Mouse (Mus musculus): ENCODE measurements around the gene Cdc37. TPM values are rescaled to one million over a fixed set of nuclear protein-coding genes. Genes with fewer than 3 reads are reported as not detected.
A peak's percentile ranks its signal among the peaks of the same experiment; 100 is the strongest.

Cdc37 gene
- polyA plus RNA-seq, 1 experiment: 65.5 TPM

- no peak for DNase-seq
- Histone ChIP-seq H3K4me1 (ENCODE audit: control insufficient read depth, insufficient read depth, low read length) (peaks cover 3% of the 10 kb centered on the region), H3K4me3 (replicated peaks; ENCODE audit: extremely low read depth, low read depth, low read length) (no peak overlapping the region)
- TF ChIP-seq CTCF (IDR thresholded peaks at IDR 0.05; ENCODE audit: insufficient read depth, low read length) (no peak), POLR2A (IDR thresholded peaks at IDR 0.05; ENCODE audit: borderline replicate concordance, extremely low read depth, low read depth, low read length) (no peak)
- 92% methylated on average over 14 of the region's 14 CpGs for WGBS
These were observed 7.9 kb downstream of the Cdc37 start for GRCm38 (mm10) chr9:21141922-21142321.

GRCm38 (mm10) chr9:21138386-21138785 lies 11.4 kb downstream of the Cdc37 start:
- TF ChIP-seq POLR2A (IDR thresholded peaks at IDR 0.05; ENCODE audit: borderline replicate concordance, extremely low read depth, low read depth, low read length) (no peak), CTCF (IDR thresholded peaks at IDR 0.05; ENCODE audit: insufficient read depth, low read length) (no peak)

DNA sequence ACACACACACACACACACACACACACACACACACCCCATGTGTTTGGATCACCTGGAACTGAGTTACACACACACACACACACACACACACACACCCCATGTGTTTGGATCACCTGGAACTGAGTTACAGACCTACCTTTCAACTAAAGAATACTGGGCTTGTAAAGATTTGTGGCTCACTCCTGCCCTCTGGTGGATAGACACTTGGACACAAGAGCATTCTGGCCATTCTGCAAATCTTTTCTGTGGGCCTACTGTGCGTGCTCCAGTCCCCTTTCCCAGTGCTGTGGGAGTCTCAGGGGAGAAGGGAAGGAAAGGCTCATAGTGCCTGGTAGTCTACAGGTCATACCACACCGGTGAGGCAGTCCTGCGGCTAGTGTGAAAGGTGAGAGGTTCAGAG lies 12.6 kb downstream of the Cdc37 start:
- WGBS: 50% methylated on average over 3 of the region's 3 CpGs
- H3K4me3 ChIP-seq (replicated peaks; ENCODE audit: extremely low read depth, low read depth, low read length): no peak overlapping the region
- TF ChIP-seq CTCF (IDR thresholded peaks at IDR 0.05; ENCODE audit: insufficient read depth, low read length) (peak; percentile 49), POLR2A (IDR thresholded peaks at IDR 0.05; ENCODE audit: borderline replicate concordance, extremely low read depth, low read depth, low read length) (no peak)
- DNase-seq: peak; percentile 58
- peaks cover 23% of the 10 kb centered on the region for H3K4me1 ChIP-seq (ENCODE audit: control insufficient read depth, insufficient read depth, low read length)

More at GRCm38 (mm10) chr9:21138386-21138785, 11.4 kb downstream of the Cdc37 start:
- Histone ChIP-seq H3K4me3 (replicated peaks; ENCODE audit: extremely low read depth, low read depth, low read length) (no peak overlapping the region), H3K4me1 (ENCODE audit: control insufficient read depth, insufficient read depth, low read length) (peaks cover 23% of the 10 kb centered on the region)
- WGBS: 52% methylated on average over 4 of the region's 4 CpGs
- no peak for DNase-seq

- no peak for DNase-seq
- 47% methylated on average over 6 of the region's 6 CpGs for WGBS
- peaks cover 23% of the 10 kb centered on the region for H3K4me1 ChIP-seq (ENCODE audit: control insufficient read depth, insufficient read depth, low read length)
- no peak overlapping the region for H3K4me3 ChIP-seq (replicated peaks; ENCODE audit: extremely low read depth, low read depth, low read length)
- TF ChIP-seq POLR2A (IDR thresholded peaks at IDR 0.05; ENCODE audit: borderline replicate concordance, extremely low read depth, low read depth, low read length) (no peak), CTCF (IDR thresholded peaks at IDR 0.05; ENCODE audit: insufficient read depth, low read length) (no peak)
These were observed 13.4 kb downstream of the Cdc37 start for GRCm38 (mm10) chr9:21136401-21136800.

DNA sequence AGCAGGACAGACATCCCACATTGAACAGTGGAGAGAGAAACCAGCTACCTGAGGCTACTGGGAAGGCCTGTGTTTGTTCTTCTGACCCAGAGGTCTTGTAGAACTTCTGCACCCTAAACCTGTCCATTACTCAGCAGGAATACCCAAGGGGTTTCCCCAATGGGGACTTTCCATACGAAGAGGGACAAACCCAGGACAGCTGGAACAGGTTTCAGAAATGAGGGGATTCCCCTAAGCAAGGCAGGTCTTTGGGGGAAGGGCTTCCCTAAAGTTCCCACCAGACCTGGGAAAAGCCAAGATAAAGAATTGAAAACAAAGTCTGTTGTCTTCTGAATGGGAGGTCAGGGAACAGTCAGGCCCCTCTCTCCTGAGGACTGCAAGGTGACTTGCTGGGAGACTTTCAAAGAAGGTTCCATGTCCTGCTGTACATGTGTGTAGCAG lies 13.8 kb downstream of the Cdc37 start:
- TF ChIP-seq CTCF (IDR thresholded peaks at IDR 0.05; ENCODE audit: insufficient read depth, low read length): no peak
- no peak for TF ChIP-seq POLR2A (IDR thresholded peaks at IDR 0.05; ENCODE audit: borderline replicate concordance, extremely low read depth, low read depth, low read length)
- H3K4me1 ChIP-seq (ENCODE audit: control insufficient read depth, insufficient read depth, low read length): peaks cover 23% of the 10 kb centered on the region
- DNase-seq: no peak
- WGBS: 22% methylated on average over 1 of the region's 1 CpGs
- H3K4me3 ChIP-seq (replicated peaks; ENCODE audit: extremely low read depth, low read depth, low read length): no peak overlapping the region

DNA sequence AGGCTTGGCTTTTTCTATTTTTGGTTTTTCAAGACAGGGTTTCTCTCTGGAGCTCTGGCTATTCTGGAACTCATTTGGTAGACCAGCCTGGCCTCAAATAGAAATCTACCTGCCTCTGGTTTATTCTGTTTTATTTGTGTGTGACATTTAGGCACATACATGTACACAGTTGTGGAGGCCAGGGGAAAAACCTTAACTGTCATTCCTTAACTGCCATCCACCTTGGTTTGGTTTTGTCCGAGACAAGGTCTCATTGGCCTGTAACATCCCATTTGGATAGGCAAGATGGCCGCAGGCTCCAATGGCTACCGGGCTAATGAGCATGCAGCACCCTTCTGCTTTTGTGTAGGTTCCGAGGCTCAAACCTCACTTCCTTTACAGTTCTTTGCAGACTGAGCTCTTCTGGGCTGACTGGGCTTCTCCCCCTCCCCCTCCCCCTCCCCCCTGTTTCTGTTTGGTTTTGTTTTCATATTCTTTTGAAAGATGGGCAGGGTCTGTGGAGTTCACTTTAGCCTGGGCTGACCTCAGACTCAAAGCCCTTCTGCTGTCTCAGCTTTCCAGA lies 14.4 kb downstream of the Cdc37 start:
- Histone ChIP-seq H3K4me1 (ENCODE audit: control insufficient read depth, insufficient read depth, low read length) (peaks cover 24% of the 10 kb centered on the region), H3K4me3 (replicated peaks; ENCODE audit: extremely low read depth, low read depth, low read length) (no peak overlapping the region)
- TF ChIP-seq CTCF (IDR thresholded peaks at IDR 0.05; ENCODE audit: insufficient read depth, low read length): no peak
- no peak for TF ChIP-seq POLR2A (IDR thresholded peaks at IDR 0.05; ENCODE audit: borderline replicate concordance, extremely low read depth, low read depth, low read length)
- WGBS: 62% methylated on average over 4 of the region's 4 CpGs
- no peak for DNase-seq

DNA sequence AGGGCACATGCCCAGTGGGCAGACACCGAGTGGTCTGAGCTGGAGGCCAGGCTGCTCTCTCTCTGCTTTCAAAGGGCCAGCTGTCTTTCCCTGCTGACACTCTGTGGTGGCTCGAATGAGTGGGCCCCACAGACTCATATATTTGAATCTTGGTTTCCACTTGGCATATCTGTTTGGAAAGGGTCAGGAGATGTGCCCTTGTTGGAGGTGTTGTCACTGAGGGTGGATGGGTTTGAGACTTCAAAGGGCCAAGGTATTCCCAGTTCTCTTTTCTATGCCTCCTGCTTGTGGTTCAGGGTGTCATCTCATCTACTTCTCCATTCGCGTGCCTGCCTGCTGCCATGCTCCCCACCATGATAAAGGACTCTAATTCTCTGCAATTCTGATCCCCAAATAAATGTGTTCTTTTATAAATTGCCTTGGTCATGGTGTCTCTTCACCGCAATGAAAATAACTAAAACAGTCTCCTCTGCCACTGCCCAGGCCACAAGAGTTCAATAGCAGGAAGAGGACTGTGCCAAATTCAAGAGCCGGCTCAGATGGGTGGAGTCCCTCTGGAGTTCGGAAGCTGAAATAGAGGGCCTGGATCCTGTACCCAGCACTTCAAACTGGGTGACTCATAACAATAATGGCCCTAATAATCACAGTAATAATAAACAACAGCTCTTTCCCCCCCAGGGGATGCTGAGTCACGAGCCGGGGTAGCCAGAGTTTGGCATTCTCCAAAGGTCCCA lies 15.0 kb downstream of the Cdc37 start:
- Histone ChIP-seq H3K4me1 (ENCODE audit: control insufficient read depth, insufficient read depth, low read length) (peaks cover 25% of the 10 kb centered on the region), H3K4me3 (replicated peaks; ENCODE audit: extremely low read depth, low read depth, low read length) (no peak overlapping the region)
- TF ChIP-seq POLR2A (IDR thresholded peaks at IDR 0.05; ENCODE audit: borderline replicate concordance, extremely low read depth, low read depth, low read length) (0 out of 2 replicates have a peak, but pooled peaks have one; percentile 17), CTCF (IDR thresholded peaks at IDR 0.05; ENCODE audit: insufficient read depth, low read length) (no peak)
- WGBS: 25% methylated on average over 9 of the region's 9 CpGs
- peak; percentile 34 for DNase-seq

- WGBS: 70% methylated on average over 9 of the region's 9 CpGs
- no peak for DNase-seq
- H3K4me3 ChIP-seq (replicated peaks; ENCODE audit: extremely low read depth, low read depth, low read length): no peak overlapping the region
- H3K4me1 ChIP-seq (ENCODE audit: control insufficient read depth, insufficient read depth, low read length): peaks cover 25% of the 10 kb centered on the region
- TF ChIP-seq CTCF (IDR thresholded peaks at IDR 0.05; ENCODE audit: insufficient read depth, low read length) (no peak), POLR2A (IDR thresholded peaks at IDR 0.05; ENCODE audit: borderline replicate concordance, extremely low read depth, low read depth, low read length) (no peak)
These were observed 16.6 kb downstream of the Cdc37 start for GRCm38 (mm10) chr9:21133064-21133707.

GRCm38 (mm10) chr9:21132102-21132775 lies 17.5 kb downstream of the Cdc37 start:
- H3K4me3 ChIP-seq (replicated peaks; ENCODE audit: extremely low read depth, low read depth, low read length): no peak overlapping the region
- TF ChIP-seq POLR2A (IDR thresholded peaks at IDR 0.05; ENCODE audit: borderline replicate concordance, extremely low read depth, low read depth, low read length) (no peak), CTCF (IDR thresholded peaks at IDR 0.05; ENCODE audit: insufficient read depth, low read length) (peak; percentile 11; the same call in 1 of the 2 replicates)
- no peak for DNase-seq
- peaks cover 25% of the 10 kb centered on the region for H3K4me1 ChIP-seq (ENCODE audit: control insufficient read depth, insufficient read depth, low read length)
- 70% methylated on average over 12 of the region's 12 CpGs for WGBS

Measured in lung, adult 2 months (tissue).